Mouse (Mus musculus) megakaryocyte, embryonic 14.5 days (primary cell): ENCODE measurements around the gene Cnih4.

Experiments used
- FLI1 ChIP-seq: IDR thresholded peaks from 2 replicates; pipeline ENCODE4 v1.6.1; 2012; ENCODE audit warnings: low read length, inconsistent platforms, mixed read lengths
- GATA1 ChIP-seq: IDR thresholded peaks from 3 replicates; pipeline ENCODE4 v1.6.1; 2012; ENCODE audit warnings: mixed read lengths, low read length, inconsistent platforms, borderline replicate concordance

DNA sequence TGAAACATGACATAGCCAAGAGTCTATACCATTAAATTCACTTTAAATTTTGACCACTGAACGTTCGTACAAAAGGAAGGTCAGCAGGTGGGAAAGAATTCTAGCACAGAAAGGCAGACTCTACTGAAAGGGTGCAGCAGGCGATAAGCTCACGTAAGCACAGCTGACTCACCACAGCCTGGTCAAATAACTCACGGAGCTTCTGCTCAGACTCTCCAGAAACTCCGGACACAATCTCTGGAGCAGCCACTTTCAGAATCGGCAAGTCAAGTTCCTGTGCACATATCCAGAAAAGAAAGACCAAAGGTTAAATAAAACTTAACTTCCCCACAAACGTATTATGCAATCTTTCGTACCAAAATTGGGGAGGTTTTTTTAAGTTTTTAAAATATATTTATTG, 17.7 kb upstream of the Cnih4 start:
- no peak for TF ChIP-seq GATA1
- TF ChIP-seq FLI1, result no peak
